Mouse (Mus musculus) heart, adult 18-20 months (tissue): ENCODE measurements at regions not wholly inside any gene's neighbourhood (a gene's known extent, or its start where the extent isn't known, plus 50 kb on each side); places are given as distances from the start of the nearest gene placed in this dataset.

Experiments
- DNase-seq, 2 experiments: peaks; one replicate each; pipeline ENCODE4 v3.0.0; 2021 to 2022; ENCODE audit warnings: mixed read lengths in 1 of 2

GRCm38 (mm10) chr13:94619511-94619910 lies 169.2 kb upstream of the Tbca start:
- no peak for DNase-seq

- DNase-seq: no peak
Measured at GRCm38 (mm10) chr13:94630055-94630454, 158.7 kb upstream of the Tbca start.

GRCm38 (mm10) chr13:94630685-94631084 lies 158.0 kb upstream of the Tbca start:
- no peak for DNase-seq

GRCm38 (mm10) chr13:94632730-94633129 lies 156.0 kb upstream of the Tbca start:
- DNase-seq: no peak

- no peak for DNase-seq
Measured at GRCm38 (mm10) chr13:94640336-94640735, 148.4 kb upstream of the Tbca start.

GRCm38 (mm10) chr13:94645241-94646206 lies 143.2 kb upstream of the Tbca start:
- DNase-seq: no peak

- no peak for DNase-seq
Measured at GRCm38 (mm10) chr13:94646326-94646725, 142.4 kb upstream of the Tbca start.

GRCm38 (mm10) chr13:94646781-94647555 lies 141.7 kb upstream of the Tbca start:
- no peak for DNase-seq

GRCm38 (mm10) chr13:94647566-94647965 lies 141.1 kb upstream of the Tbca start:
- no peak for DNase-seq

GRCm38 (mm10) chr13:94650951-94651350 lies 137.8 kb upstream of the Tbca start:
- peak in 1 of 2 experiments; percentile 6 for DNase-seq

GRCm38 (mm10) chr13:94667604-94668003 lies 121.1 kb upstream of the Tbca start:
- DNase-seq: no peak

- no peak for DNase-seq
Measured at GRCm38 (mm10) chr13:94668276-94668675, 120.4 kb upstream of the Tbca start.

- DNase-seq: no peak
Measured at GRCm38 (mm10) chr13:94669106-94669683, 119.5 kb upstream of the Tbca start.

- DNase-seq: no peak
Measured at GRCm38 (mm10) chr13:94670266-94670665, 118.4 kb upstream of the Tbca start.

- no peak for DNase-seq
Measured at GRCm38 (mm10) chr13:94670961-94671360, 117.7 kb upstream of the Tbca start.

- DNase-seq: no peak
Measured at GRCm38 (mm10) chr13:94680492-94681168, 108.1 kb upstream of the Tbca start.

- DNase-seq: no peak
Measured at GRCm38 (mm10) chr13:94681606-94682005, 107.1 kb upstream of the Tbca start.

- no peak for DNase-seq
Measured at GRCm38 (mm10) chr13:94685191-94685590, 103.5 kb upstream of the Tbca start.

- DNase-seq: no peak
Measured at GRCm38 (mm10) chr13:94687295-94687694, 101.4 kb upstream of the Tbca start.

- DNase-seq: no peak
Measured at GRCm38 (mm10) chr13:94706641-94707053, 82.1 kb upstream of the Tbca start.

GRCm38 (mm10) chr13:94707371-94708280 lies 81.1 kb upstream of the Tbca start:
- no peak for DNase-seq
